Mouse (Mus musculus): Measurements from ENCODE around the gene Smad3. TPM values are rescaled to one million over a fixed set of nuclear protein-coding genes. Genes with fewer than 3 reads are reported as not detected.

The Smad3 gene
- polyA plus RNA-seq (2016; fragmentation: Nextera tagmentation; extraction: Ambion mirVana): 24.5 and 26.0 TPM in 2 replicates

DNA sequence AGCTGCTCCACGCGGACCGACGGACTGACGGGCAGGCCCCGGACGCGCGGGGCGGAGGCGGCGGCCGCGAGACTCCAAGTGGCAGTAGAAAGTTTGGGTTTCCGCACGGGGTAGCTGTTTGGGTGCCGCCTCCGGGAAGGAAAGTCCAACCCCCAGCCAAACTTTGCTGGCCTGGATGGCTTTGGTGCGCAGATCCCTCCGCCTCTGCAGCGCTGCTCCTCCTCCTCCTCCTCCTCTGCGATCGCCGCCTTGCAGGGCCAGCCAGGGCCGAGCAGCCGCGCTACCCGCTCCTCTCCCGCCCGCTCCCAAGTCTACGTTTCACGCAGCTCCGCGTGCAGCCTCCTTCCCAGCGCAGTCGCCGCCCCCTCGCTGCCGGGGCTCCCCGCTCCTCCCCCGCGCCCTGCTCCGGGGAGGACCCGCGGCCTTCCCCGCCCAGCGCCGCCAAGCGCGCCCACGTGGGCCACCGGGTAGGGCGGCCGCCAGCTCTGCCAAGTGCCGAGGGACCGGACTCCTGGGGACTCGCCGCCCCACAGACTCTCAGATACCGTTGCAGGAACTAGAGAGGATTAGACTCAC lies at the start of gene Smad3:
Gene Smad3, minus strand, starts transcription at position 130 of the 576 bp plus-strand sequence.
- ATAC-seq (ENCODE audit: low FRiP score, low read depth): peak; percentile 79
- WGBS: under 1% methylated on average over 58 of the region's 59 CpGs
- peaks cover 4% of the 10 kb centered on the region; the same call in 1 of the 2 replicates for H3K9me3 ChIP-seq
- peak within 1 kb of the TSS; percentile 73 for H3K4me3 ChIP-seq
- H3K36me3 ChIP-seq: no peaks in the 10 kb centered on the region
- H3K4me2 ChIP-seq (replicated peaks): peak within 1 kb of the TSS; percentile 96
- peak within 1 kb of the TSS; percentile 80 for H3K27ac ChIP-seq
- peaks cover 48% of the 10 kb centered on the region for H3K4me1 ChIP-seq
- peak within 1 kb of the TSS; percentile 88 for H3K9ac ChIP-seq
- no peaks in the 10 kb centered on the region for H3K27me3 ChIP-seq (replicated peaks)

GRCm38 (mm10) chr9:63804847-63805246 lies 47.1 kb upstream of the Smad3 start:
- Histone ChIP-seq H3K27me3 (replicated peaks) (no peaks in the 10 kb centered on the region), H3K9me3 (no peaks in the 10 kb centered on the region), H3K27ac (no peak overlapping the region), H3K4me3 (no peak overlapping the region), H3K4me1 (peaks cover 9% of the 10 kb centered on the region), H3K9ac (no peak overlapping the region), H3K36me3 (no peaks in the 10 kb centered on the region), H3K4me2 (replicated peaks) (no peak overlapping the region)
- no peak for ATAC-seq (ENCODE audit: low FRiP score, low read depth)
- WGBS: 62% methylated on average over 3 of the region's 3 CpGs

GRCm38 (mm10) chr9:63803181-63803591 lies 45.4 kb upstream of the Smad3 start:
- WGBS: under 1% methylated on average over 8 of the region's 8 CpGs
- Histone ChIP-seq H3K36me3 (no peaks in the 10 kb centered on the region), H3K4me1 (peaks cover 9% of the 10 kb centered on the region), H3K9me3 (no peaks in the 10 kb centered on the region), H3K9ac (no peak overlapping the region), H3K4me2 (replicated peaks) (peak overlapping the region; percentile 33), H3K27me3 (replicated peaks) (no peaks in the 10 kb centered on the region), H3K27ac (no peak overlapping the region), H3K4me3 (no peak overlapping the region)
- no peak for ATAC-seq (ENCODE audit: low FRiP score, low read depth)

GRCm38 (mm10) chr9:63802504-63802903 lies 44.7 kb upstream of the Smad3 start:
- H3K4me3 ChIP-seq: no peak overlapping the region
- no peak for ATAC-seq (ENCODE audit: low FRiP score, low read depth)
- H3K27me3 ChIP-seq (replicated peaks): no peaks in the 10 kb centered on the region
- no peak overlapping the region for H3K9ac ChIP-seq
- H3K36me3 ChIP-seq: no peaks in the 10 kb centered on the region
- H3K4me2 ChIP-seq (replicated peaks): no peak overlapping the region
- 83% methylated on average over 7 of the region's 7 CpGs for WGBS
- H3K9me3 ChIP-seq: no peaks in the 10 kb centered on the region
- H3K4me1 ChIP-seq: peaks cover 9% of the 10 kb centered on the region
- H3K27ac ChIP-seq: no peak overlapping the region; the same call in 1 of the 2 replicates

- no peak overlapping the region for H3K4me2 ChIP-seq (replicated peaks)
- H3K27ac ChIP-seq: no peak overlapping the region
- H3K4me1 ChIP-seq: peaks cover 9% of the 10 kb centered on the region
- WGBS: 68% methylated on average over 5 of the region's 5 CpGs
- H3K4me3 ChIP-seq: no peak overlapping the region
- no peaks in the 10 kb centered on the region for H3K27me3 ChIP-seq (replicated peaks)
- no peak for ATAC-seq (ENCODE audit: low FRiP score, low read depth)
- no peaks in the 10 kb centered on the region for H3K9me3 ChIP-seq
- no peaks in the 10 kb centered on the region for H3K36me3 ChIP-seq
- no peak overlapping the region for H3K9ac ChIP-seq
These were observed 44.3 kb upstream of the Smad3 start for GRCm38 (mm10) chr9:63802080-63802479.

DNA sequence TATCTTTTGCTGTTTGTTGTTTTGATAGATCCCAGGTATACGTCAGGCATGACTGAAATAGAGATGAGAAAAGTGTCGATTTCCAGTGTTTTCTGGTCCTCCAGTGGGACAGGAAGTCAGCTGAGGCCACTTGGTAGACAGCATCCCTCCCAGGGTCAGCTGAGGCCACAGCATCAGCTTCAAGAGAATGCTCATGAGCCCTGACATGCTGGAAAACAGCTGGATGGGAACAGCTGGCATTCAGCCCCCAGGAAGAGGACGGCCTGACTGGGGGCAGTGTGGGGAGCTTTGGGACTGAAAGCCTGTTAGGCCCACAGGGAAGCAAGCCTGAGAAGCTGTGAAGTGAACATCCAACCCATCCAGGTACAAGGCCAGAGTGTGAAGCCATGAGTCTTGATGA lies 38.6 kb upstream of the Smad3 start:
- H3K27ac ChIP-seq: no peak overlapping the region

DNA sequence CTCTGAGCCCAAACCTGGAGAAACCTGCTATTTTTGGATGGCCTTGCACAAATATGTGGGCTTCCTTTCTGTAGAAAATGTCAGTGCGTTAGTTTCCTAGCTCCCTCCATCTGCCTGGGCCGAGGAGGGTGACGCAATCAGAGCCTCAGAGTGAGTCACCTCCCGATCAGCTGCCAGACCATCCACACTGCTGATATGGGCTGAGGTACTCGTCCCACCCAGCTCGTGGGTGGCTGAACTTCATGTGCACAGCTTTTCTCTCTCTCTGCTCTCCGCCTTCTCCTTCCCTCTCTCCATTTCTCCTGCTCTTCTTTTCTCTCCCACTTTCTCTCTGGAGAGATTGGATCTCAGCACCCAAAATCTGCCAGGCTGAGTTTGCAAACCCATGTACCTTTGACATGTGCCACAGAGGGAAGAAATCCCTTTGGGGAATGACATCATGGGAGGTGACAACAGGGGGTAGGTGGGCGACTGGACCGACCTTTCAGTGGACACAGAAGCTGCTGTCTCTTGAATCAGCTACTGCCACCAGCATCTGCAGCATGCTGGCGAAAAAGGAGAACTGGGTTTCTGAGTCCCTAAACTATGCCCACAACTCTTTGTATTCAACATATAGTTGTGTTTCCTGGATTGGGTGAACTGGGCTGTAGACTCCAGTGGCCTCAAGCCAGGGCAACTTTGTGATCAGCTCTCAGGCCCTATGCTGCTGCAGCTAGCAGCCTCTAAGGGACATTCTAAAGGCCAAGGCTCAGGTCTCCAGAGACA lies 36.1 kb upstream of the Smad3 start:
- Histone ChIP-seq H3K4me3 (no peak overlapping the region), H3K27ac (no peak overlapping the region), H3K4me2 (replicated peaks) (no peak overlapping the region), H3K27me3 (replicated peaks) (no peaks in the 10 kb centered on the region), H3K4me1 (peaks cover 5% of the 10 kb centered on the region), H3K9ac (no peak overlapping the region), H3K9me3 (no peaks in the 10 kb centered on the region), H3K36me3 (no peaks in the 10 kb centered on the region)
- 84% methylated on average over 10 of the region's 10 CpGs for WGBS
- ATAC-seq (ENCODE audit: low FRiP score, low read depth): no peak

More for the DNA sequence above, 38.6 kb upstream of the Smad3 start:
- ATAC-seq (ENCODE audit: low FRiP score, low read depth): no peak
- no peaks in the 10 kb centered on the region for H3K36me3 ChIP-seq
- H3K4me1 ChIP-seq: peaks cover 5% of the 10 kb centered on the region; the same call in 1 of the 2 replicates
- 77% methylated on average over 3 of the region's 3 CpGs for WGBS
- H3K9me3 ChIP-seq: no peaks in the 10 kb centered on the region
- no peak overlapping the region for H3K9ac ChIP-seq
- H3K4me2 ChIP-seq (replicated peaks): no peak overlapping the region
- H3K27me3 ChIP-seq (replicated peaks): no peaks in the 10 kb centered on the region
- no peak overlapping the region for H3K4me3 ChIP-seq

DNA sequence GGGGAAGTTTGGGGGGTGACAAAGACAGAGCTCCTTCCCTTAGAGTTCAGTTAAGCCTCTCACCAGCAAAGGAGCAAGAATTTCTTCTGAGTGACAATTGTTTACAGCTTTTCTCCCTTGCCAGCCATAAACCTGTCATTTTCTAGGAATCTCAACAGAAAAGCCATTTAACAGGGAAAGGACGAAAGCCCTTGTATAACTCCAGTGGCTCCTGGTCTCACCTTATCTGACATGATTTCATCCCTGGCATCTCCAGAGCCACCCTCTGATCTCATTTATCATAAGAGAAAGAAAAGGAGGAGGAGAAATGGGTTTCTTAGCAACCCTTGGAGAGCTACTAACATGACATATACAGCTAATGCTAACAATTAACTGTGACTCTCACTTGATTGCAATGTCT lies 33.9 kb upstream of the Smad3 start:
- no peak for ATAC-seq (ENCODE audit: low FRiP score, low read depth)
- H3K36me3 ChIP-seq: no peaks in the 10 kb centered on the region
- H3K9me3 ChIP-seq: no peaks in the 10 kb centered on the region
- peaks cover 15% of the 10 kb centered on the region for H3K4me1 ChIP-seq
- no peak overlapping the region for H3K4me3 ChIP-seq
- 0 out of 2 replicates have a peak, but pooled peaks cover 3% of the 10 kb centered on the region for H3K27me3 ChIP-seq (replicated peaks)
- no peak overlapping the region for H3K27ac ChIP-seq
- H3K4me2 ChIP-seq (replicated peaks): no peak overlapping the region
- 57% methylated on average over 1 of the region's 1 CpGs for WGBS
- no peak overlapping the region for H3K9ac ChIP-seq

DNA sequence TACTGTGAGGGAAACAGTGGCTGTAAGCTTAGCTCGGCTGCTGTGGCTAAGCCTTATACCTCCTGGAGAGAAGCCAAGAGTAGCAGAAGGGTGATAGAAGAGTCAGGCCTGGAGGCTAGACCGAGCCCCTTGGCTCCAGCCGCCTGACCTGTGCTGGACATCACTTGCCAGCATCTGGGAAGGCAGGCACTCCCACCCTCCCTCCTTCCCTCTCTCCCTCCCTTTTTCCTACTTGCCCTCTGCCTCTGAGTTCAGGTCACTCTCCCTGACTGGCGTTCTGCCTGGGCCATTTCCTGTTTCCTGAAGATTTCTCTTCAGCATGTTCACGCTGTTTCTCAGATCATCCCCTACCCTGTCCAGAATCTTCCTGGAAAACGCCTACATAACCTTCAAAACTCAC lies 33.5 kb upstream of the Smad3 start:
- no peak overlapping the region for H3K9ac ChIP-seq
- no peak overlapping the region for H3K4me3 ChIP-seq
- no peaks in the 10 kb centered on the region for H3K9me3 ChIP-seq
- WGBS: 44% methylated on average over 6 of the region's 6 CpGs
- H3K4me1 ChIP-seq: peaks cover 19% of the 10 kb centered on the region
- H3K27ac ChIP-seq: no peak overlapping the region
- H3K27me3 ChIP-seq (replicated peaks): 0 out of 2 replicates have a peak, but pooled peaks cover 3% of the 10 kb centered on the region
- H3K4me2 ChIP-seq (replicated peaks): no peak overlapping the region
- no peak for ATAC-seq (ENCODE audit: low FRiP score, low read depth)
- no peaks in the 10 kb centered on the region for H3K36me3 ChIP-seq

GRCm38 (mm10) chr9:63790222-63790621 lies 32.4 kb upstream of the Smad3 start:
- peaks cover 25% of the 10 kb centered on the region for H3K4me1 ChIP-seq
- ATAC-seq (ENCODE audit: low FRiP score, low read depth): no peak
- no peaks in the 10 kb centered on the region for H3K36me3 ChIP-seq
- no peak overlapping the region for H3K4me3 ChIP-seq
- 90% methylated on average over 4 of the region's 4 CpGs for WGBS
- no peak overlapping the region for H3K4me2 ChIP-seq (replicated peaks)
- no peak overlapping the region for H3K9ac ChIP-seq
- H3K9me3 ChIP-seq: no peaks in the 10 kb centered on the region
- 0 out of 2 replicates have a peak, but pooled peaks cover 3% of the 10 kb centered on the region for H3K27me3 ChIP-seq (replicated peaks)
- H3K27ac ChIP-seq: no peak overlapping the region

- Histone ChIP-seq H3K4me2 (replicated peaks) (no peak overlapping the region), H3K36me3 (no peaks in the 10 kb centered on the region), H3K9me3 (no peaks in the 10 kb centered on the region), H3K4me3 (no peak overlapping the region), H3K27ac (no peak overlapping the region), H3K27me3 (replicated peaks) (0 out of 2 replicates have a peak, but pooled peaks cover 3% of the 10 kb centered on the region), H3K4me1 (peaks cover 23% of the 10 kb centered on the region), H3K9ac (no peak overlapping the region)
- ATAC-seq (ENCODE audit: low FRiP score, low read depth): no peak
- 65% methylated on average over 7 of the region's 7 CpGs for whole genome bisulfite sequencing
These were observed 31.6 kb upstream of the Smad3 start for GRCm38 (mm10) chr9:63789386-63789785.

- 45% methylated on average over 3 of the region's 3 CpGs for WGBS
These were observed 29.8 kb upstream of the Smad3 start for GRCm38 (mm10) chr9:63787606-63788005.

More at GRCm38 (mm10) chr9:63787606-63788005, 29.8 kb upstream of the Smad3 start:
- no peaks in the 10 kb centered on the region for H3K36me3 ChIP-seq
- peaks cover 30% of the 10 kb centered on the region for H3K4me1 ChIP-seq
- H3K9ac ChIP-seq: no peak overlapping the region
- H3K4me3 ChIP-seq: no peak overlapping the region
- 0 out of 2 replicates have a peak, but pooled peaks cover 3% of the 10 kb centered on the region for H3K27me3 ChIP-seq (replicated peaks)
- no peak overlapping the region for H3K27ac ChIP-seq
- ATAC-seq (ENCODE audit: low FRiP score, low read depth): no peak
- no peaks in the 10 kb centered on the region for H3K9me3 ChIP-seq
- H3K4me2 ChIP-seq (replicated peaks): no peak overlapping the region
